Mouse (Mus musculus): Measurements from ENCODE around the gene Tfpi.
"Not testable (repeated sequence)": the region's sequence is repeated elsewhere in the genome, so short reads cannot be mapped to it uniquely, and the experiment has no call there.

The Tfpi gene

DNA sequence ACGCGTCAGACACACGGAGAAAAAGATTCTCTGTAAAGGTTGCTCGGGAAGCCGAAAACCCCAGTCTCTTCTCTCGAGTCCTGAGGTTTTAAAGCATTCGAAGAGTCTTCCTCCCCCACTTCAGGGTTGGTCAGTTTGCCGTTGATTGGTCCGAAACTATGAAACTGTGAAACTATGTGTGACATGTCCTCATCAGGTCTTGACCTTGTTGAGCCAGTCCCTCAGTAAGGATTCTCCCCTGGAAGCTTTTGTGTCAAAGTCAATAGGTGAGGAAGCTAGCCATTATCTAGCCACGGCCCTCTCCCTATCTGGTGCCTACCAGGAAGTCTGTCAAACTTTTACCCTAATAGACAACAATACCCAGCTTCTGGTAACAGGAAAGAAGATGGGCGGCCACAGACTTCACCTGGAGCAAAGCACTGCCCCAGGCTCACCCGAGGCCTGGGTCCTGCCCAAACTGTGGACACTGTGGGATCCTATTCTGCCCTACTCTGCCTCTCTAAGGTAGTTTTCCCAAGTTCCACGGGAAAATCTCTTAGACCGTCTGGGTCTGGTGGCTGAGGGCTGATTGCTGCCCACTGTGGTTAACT is 2.5 kb downstream of the Tfpi start:
- DNase-seq, result no peak

DNA sequence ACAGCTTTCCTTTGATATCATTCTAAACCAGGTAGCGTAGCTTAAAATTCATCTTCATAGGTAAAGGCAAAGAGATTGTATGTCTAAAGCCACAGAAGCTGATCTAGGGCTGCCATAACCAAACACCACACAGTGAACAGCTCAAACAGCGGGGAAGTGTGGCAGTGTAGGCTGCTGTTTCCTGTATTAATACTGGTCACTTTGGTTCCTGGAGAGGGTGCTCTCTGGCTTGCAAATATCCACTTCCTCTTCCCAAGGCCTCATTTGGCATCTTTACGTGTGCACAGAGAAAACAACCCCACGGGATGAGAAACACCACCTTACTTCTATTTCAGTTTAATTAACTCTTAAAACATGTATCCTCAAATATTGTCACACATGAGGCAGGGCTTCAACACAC is 9.2 kb downstream of the Tfpi start:
- no peak for DNase-seq

DNA sequence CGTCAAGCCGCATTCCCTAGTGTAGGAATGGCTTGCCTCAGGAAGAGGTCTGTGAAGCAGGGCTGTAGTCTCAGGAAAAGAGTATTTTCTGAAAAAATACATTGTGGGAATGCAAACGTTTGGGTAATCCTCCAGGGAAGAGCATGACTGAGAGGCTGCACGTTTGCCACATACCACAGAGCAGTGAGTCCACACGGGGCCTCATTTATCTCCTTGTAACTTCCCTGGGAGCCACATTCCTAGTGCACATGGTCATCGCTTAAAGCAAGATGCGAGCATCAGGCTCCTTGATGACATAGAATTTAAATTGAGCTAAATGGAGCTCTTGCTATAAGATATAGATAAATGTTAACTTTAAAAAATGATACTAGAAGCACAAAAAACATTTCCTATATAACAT is 11.6 kb downstream of the Tfpi start:
- no peak for DNase-seq

- no peak for DNase-seq
These were observed 14.2 kb downstream of the Tfpi start for GRCm38 (mm10) chr2:84462411-84462810.

DNA sequence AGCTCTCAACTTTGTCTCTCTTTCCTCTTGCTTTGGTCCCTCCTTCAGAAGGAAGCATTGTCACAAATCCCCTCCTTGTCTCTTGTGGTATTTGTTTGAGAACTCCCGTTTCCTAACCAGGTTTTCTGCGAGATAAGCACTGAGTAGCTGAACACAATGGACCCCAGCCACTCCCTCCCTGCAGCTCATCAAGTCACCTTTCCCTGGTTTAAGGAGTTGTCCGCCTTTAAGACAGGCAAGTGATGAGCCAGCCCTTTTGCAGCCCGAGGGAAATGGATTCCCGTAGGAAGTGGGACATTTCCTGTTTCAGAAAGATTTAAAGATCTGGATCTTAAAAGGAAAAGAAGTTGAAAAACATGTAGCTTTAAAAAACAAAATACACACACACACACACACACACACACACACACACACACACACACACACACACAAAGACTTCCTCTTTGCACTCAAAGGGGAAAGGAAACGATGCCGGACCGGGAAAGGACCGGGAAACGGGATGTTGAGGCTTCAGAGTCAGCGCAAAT is 16.9 kb downstream of the Tfpi start:
- no peak for DNase-seq

- no peak for DNase-seq
These were observed 19.4 kb downstream of the Tfpi start for GRCm38 (mm10) chr2:84457221-84457620.

GRCm38 (mm10) chr2:84455236-84455799 is 21.3 kb downstream of the Tfpi start:
- DNase-seq, result peak; percentile 20 to 53

GRCm38 (mm10) chr2:84454551-84455235 is 21.9 kb downstream of the Tfpi start:
- no peak for DNase-seq

- peak in 1 of 2 experiments; percentile 8 for DNase-seq
These were observed 22.5 kb downstream of the Tfpi start for GRCm38 (mm10) chr2:84454051-84454450.

DNA sequence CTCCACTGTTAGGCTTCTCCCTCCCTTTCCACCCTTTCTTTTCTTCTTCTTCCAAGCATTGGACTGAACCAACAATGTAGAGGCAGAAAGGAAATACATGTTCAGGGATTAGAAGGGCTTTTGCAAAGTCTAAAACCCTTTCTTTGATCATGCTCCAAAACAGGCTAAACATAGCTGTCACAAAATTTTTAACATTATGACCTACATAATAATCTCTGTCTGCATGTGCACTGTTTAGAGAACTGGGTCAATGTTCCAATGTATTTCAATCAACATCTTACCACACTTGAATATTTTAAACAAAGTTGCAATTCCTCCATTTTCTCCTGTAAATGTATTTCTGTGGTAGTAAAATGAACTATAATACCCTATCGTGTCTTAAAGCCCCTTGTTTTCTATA is 31.1 kb downstream of the Tfpi start:
- no peak for DNase-seq

DNA sequence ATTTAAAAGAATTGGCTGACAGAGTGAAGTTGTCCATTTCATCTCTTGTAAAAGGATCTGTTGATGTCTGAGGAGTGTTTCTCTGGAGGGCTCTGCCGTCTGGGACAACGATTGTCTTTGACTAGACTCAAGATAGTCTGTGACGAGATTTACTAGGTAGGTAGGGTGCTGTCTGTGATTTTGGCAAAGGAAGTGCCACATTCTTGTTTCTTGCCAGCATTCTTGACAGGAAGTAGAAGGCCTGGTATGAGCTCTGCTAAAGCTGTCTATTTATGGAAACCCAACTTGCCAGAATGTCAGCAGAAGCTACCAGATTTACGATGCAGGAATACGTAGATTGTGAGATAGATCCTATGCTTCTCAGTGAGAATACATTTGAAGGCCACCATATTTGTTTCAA is 34.6 kb downstream of the Tfpi start:
- DNase-seq, result no peak

- DNase-seq, result peak in 1 of 2 experiments; percentile 6
These were observed 46.9 kb downstream of the Tfpi start for GRCm38 (mm10) chr2:84429724-84430123.

GRCm38 (mm10) chr2:84428836-84429235 is 47.7 kb downstream of the Tfpi start:
- no peak for DNase-seq

- DNase-seq, result no peak
These were observed 50.0 kb downstream of the Tfpi start for GRCm38 (mm10) chr2:84426531-84426930.

DNA sequence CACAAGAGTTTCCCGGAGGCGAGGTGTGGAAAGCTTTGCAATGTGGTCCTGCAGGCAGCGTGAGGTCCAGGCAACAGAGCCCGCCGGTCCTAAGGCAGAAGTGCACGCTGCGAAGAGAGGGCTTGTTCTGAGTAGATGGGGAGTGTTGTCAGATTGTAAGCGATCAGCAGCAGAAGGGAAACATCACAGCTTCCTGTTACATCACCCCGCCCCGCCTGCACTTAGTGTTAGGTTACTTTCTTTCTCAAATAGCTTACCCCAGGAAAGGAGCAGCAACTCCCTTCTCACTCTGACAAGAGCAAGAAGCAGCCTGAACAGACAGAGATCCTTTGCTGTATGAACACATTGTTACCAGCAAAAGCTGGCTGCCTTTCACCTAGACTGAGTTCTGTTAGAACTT is 51.4 kb downstream of the Tfpi start, which contains the start of gene Calcrl:
Gene Calcrl, minus strand, starts transcription at position 274 of the 400 bp plus-strand sequence.
- peak; percentile 24 to 28 for DNase-seq

DNA sequence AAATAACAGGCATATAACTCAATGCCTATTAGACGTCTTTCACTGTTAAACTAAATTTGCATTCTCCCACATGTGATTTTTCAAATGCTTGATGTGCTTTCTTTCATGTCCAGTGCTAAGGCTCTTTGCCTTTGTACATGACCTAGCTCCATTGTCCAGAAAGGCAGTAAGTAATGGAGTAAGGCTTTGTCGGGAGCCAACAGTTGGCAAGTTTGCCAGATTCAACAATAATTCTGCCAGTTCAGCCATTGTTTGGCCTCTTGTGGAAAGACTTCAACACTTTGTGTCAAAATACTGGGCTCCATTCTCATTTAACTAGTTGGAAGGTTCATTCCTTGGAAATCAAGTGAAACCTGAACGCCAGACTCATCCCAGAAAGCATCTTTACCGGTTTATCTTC is 60.1 kb downstream of the Tfpi start:
- no peak for DNase-seq

DNA sequence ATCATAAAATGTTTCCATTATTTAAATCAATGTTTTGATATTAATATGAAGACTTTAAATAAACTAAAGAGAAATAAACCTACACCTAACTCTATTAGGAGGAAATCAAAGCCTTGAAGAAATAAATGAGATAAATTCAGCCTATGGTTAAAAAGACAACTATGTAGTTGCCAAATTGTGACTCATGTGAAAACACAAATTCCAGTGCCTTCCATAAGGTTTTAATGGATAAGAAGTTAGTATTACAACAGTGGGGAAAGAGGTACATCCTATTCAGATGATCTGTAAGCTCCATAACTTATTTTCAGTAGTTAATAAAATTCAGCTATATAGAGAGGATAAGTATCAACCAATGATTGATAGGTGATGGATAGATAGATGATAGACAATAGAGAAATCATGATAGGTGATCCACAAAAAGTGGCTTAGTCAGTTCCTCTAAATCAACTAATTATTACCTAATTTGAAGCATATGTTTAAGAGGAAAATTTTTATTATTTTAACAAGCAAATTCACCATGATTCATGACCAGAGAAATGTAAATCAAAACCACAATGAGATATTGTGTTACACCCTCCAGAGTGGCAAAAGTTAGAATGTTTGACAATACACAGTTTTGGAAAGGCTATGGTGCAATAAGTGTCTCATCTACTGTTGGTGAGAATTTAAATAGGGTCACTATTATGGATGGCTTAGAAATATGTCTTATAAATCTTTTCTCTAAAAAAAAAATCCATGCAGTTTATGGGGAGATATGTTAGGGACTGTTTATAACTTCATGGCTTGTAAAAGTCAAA is 66.6 kb downstream of the Tfpi start:
- DNase-seq, result no peak

DNA sequence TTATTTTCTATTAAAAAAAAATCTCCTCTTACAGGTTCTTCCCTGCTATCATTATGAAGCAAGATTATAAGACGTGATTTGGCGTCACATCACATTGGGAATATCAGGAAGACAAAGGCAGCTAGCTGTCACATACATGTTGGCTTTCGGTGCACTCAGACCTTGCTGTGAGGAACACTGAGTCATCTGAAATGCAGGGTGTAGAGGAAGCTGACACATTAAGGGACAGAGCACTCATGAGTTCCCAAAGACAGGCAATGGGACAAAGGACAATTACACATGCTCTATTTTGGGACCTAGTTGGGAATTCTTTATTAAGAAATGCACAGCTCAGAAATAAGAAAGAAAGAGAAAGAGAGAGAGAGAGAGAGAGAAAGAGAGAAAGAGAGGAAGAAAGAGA is 71.7 kb downstream of the Tfpi start:
- no peak for DNase-seq

DNA sequence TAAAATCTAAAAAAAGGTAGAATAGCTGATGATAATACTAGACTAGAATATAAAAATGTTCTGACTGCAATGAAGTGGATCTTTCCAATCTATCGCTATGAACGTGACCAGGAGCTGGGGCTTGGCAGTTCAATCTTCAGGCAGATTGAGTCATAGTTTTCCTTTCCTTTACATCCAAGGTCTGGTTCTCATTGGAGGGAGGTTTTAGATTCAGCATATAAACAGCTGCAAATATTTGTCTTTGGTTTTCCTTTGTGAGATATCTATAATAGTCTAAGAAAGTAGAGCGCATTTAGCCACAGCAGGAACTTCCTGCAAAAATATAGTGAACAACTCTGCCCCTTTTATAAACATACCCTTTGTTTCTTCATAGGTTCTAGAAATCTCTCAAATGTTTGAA is 73.9 kb downstream of the Tfpi start:
- no peak for DNase-seq

GRCm38 (mm10) chr2:84396557-84396956 is 80.0 kb downstream of the Tfpi start:
- DNase-seq, result no peak

DNA sequence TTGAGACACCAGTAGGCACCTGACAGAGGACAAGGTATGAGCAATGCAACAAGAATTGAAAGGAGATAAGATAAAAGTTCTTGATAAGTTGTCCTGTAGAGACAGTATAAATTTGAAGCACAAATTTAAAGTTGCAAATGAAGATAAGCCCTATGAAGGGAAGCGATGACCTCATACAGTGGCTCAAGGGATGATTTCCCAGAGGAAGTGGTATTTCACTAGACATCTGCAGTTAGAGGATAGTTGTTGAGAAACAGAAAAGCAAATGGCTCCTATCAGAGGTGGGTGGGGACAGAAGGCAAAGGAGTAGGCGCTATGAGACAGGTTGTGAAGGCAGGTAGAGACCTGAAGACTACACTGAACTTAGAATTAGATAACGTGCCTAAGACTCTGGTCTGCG is 83.3 kb downstream of the Tfpi start:
- DNase-seq, result no peak

DNA sequence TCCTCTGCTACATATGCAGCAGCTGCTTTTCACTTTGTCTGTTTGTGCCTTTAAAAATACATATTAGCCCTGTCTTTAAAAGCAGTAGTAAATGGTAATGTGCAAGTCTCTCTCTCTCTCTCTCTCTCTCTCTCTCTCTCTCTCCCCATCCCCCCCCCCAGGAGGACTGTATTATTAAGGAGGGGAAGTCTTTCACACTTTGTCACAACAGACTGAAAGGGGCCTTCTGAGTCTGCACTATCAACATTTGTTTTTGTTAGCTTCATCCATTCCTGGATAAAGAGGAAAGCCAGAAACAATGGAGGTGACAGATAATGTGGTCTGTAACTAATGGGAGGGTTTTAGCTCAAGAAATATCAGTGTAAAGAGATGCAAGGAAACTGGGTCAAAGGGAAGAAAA is 87.5 kb downstream of the Tfpi start:
- no peak for DNase-seq

DNA sequence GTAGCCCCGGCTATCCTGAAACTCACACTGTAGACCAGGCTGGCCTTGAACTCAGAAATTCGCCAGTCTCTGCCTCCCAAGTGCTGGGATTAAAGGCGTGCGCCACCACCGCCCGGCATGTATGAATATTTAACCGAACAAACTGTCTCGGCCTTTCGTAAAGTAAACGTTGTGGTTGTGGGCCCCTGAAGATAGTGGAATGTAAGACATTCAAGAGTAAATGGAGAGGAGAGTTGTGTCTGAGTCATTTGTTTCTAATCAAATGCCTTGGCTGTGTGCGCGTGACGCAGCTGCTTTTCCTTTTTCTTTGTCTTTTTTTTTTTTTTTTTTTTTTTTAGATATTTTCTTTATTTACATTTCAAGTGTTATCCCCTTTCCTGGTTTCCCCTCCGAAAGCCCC is 88.0 kb downstream of the Tfpi start:
- DNase-seq, result not testable (repeated sequence)
